Mouse (Mus musculus) G1E (cell line): Measurements from ENCODE around the gene Uspl1. TPM values are rescaled to one million over a fixed set of nuclear protein-coding genes. Genes with fewer than 3 reads are reported as not detected.
"Not testable (repeated sequence)": the region's sequence is repeated elsewhere in the genome, so short reads cannot be mapped to it uniquely, and the experiment has no call there.

ENCODE experiments used
- ATAC-seq: 2 replicates; pipeline ENCODE4 v1.8.0; 2016; ENCODE audit warnings: mild to moderate bottlenecking; ENCODE audit not compliant: insufficient number of reproducible peaks, poor library complexity, low FRiP score, severe bottlenecking; ENCODE audit errors: extremely low read depth
- DNase-seq: peaks from one replicate; pipeline ENCODE4 v3.0.0; 2012; ENCODE audit warnings: low spot score
- H3K27me3 ChIP-seq: 2 replicates; pipeline ENCODE4 v1.6.1; 2012; ENCODE audit warnings: mild to moderate bottlenecking, low read length, inconsistent platforms; ENCODE audit not compliant: insufficient read depth
- H3K36me3 ChIP-seq: replicated peaks from 2 replicates; pipeline ENCODE3; 2012; ENCODE audit warnings: mild to moderate bottlenecking, inconsistent platforms
- H3K4me1 ChIP-seq: 2 replicates; pipeline ENCODE4 v1.6.1; 2012; ENCODE audit warnings: low read depth, low read length, inconsistent platforms, mixed read lengths; ENCODE audit not compliant: insufficient read depth
- H3K4me3 ChIP-seq: 2 replicates; pipeline ENCODE4 v1.5.1; 2012; ENCODE audit warnings: low read depth, mild to moderate bottlenecking, inconsistent platforms, low read length, moderate library complexity, mixed read lengths
- H3K9me3 ChIP-seq: replicated peaks from 2 replicates; pipeline ENCODE4 v1.6.1; 2012; ENCODE audit warnings: inconsistent platforms
- CTCF ChIP-seq: IDR thresholded peaks from 2 replicates; pipeline ENCODE4 v1.5.1; 2012; ENCODE audit warnings: low read depth, low read length, inconsistent platforms, mixed read lengths
- GATA1 ChIP-seq: IDR thresholded peaks from 2 replicates; pipeline ENCODE4 v1.6.1; 2012; ENCODE audit warnings: borderline replicate concordance, low read length, inconsistent platforms, mixed read lengths
- GATA2 ChIP-seq: IDR thresholded peaks from 2 replicates; pipeline ENCODE4 v1.6.1; 2012; ENCODE audit warnings: low read depth, low read length, inconsistent platforms, borderline replicate concordance
- POLR2AphosphoS5 ChIP-seq: IDR thresholded peaks from 2 replicates; pipeline ENCODE4 v1.6.1; 2012; ENCODE audit warnings: low read depth, low read length, inconsistent platforms; ENCODE audit not compliant: insufficient replicate concordance
- TAL1 ChIP-seq: conservative IDR thresholded peaks from 2 replicates; pipeline ENCODE4 v1.6.1; 2012; ENCODE audit warnings: low read depth, low read length, inconsistent platforms, mixed read lengths
- polyA plus RNA-seq: library from polyadenylated mRNA; stranded (reverse); fragments of >175 nt; gene quantifications from 2 replicates; pipeline ENCODE4 v1.2.3, GENCODE M21; 2012
- total RNA-seq, 2 experiments: library from RNA; stranded (forward) in 1 of 2; stranded (reverse) in 1 of 2; fragments of 200-1000 nt in 1 of 2; fragments of >200 nt in 1 of 2; fragmentation: Nextera tagmentation in 1 of 2; gene quantifications; 2 replicates each; pipeline ENCODE4 v1.2.3; 2014 to 2017

Uspl1 gene
- total and polyA plus RNA-seq, 3 experiments: 4.9 to 115 (median 69.2) TPM

GRCm38 (mm10) chr5:149140336-149140735, 43.8 kb upstream of the Uspl1 start:
- Histone ChIP-seq H3K36me3 (no peaks in the 10 kb centered on the region), H3K27me3 (peaks cover 3% of the 10 kb centered on the region; the same call in 1 of the 2 replicates), H3K4me1 (peaks cover 9% of the 10 kb centered on the region), H3K9me3 (no peaks in the 10 kb centered on the region), H3K4me3 (no peak overlapping the region)
- TF ChIP-seq GATA2 (no peak), GATA1 (no peak), TAL1 (no peak)
- no peak for ATAC-seq
- no peak for DNase-seq

GRCm38 (mm10) chr5:149141155-149141554, 43.0 kb upstream of the Uspl1 start:
- not testable (repeated sequence) for ATAC-seq, H3K4me1 ChIP-seq, DNase-seq

GRCm38 (mm10) chr5:149143766-149144375, 40.3 kb upstream of the Uspl1 start:
- no peak for DNase-seq
- H3K36me3 ChIP-seq: no peaks in the 10 kb centered on the region
- no peak overlapping the region for H3K4me3 ChIP-seq
- ATAC-seq: no peak
- no peaks in the 10 kb centered on the region for H3K9me3 ChIP-seq
- peaks cover 4% of the 10 kb centered on the region; the same call in 1 of the 2 replicates for H3K4me1 ChIP-seq
- H3K27me3 ChIP-seq: no peaks in the 10 kb centered on the region
- TF ChIP-seq CTCF (no peak), POLR2AphosphoS5 (no peak)

More at GRCm38 (mm10) chr5:149141155-149141554, 43.0 kb upstream of the Uspl1 start:
- H3K36me3 ChIP-seq, H3K9me3 ChIP-seq, H3K27me3 ChIP-seq, H3K4me3 ChIP-seq: not testable (repeated sequence)

DNA sequence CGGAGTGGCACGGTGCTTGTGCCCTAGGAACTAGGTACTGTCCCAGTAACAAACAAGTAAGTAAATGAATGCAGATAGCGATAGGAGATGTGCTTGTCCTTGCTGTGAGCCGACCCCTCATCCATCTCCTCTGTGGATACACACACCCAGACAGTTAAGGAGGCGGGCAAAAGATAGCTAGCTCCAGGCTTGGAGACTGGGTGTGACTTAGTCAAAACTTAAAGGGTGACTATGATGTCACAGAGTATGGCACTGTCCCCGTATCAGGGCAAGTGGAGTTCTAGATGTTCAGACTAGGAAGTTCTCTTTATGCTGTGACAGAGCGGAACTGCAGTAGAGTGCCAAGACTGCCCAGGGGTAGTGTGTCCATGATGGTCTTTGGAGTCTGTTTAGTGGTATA, 37.5 kb upstream of the Uspl1 start:
- Histone ChIP-seq H3K4me1 (no peaks in the 10 kb centered on the region), H3K36me3 (no peaks in the 10 kb centered on the region), H3K9me3 (no peaks in the 10 kb centered on the region), H3K4me3 (no peak overlapping the region), H3K27me3 (peaks cover 3% of the 10 kb centered on the region; the same call in 1 of the 2 replicates)
- ATAC-seq (no peak), DNase-seq (no peak)
- TF ChIP-seq POLR2AphosphoS5 (no peak), GATA1 (no peak), CTCF (no peak), GATA2 (no peak), TAL1 (no peak)

DNA sequence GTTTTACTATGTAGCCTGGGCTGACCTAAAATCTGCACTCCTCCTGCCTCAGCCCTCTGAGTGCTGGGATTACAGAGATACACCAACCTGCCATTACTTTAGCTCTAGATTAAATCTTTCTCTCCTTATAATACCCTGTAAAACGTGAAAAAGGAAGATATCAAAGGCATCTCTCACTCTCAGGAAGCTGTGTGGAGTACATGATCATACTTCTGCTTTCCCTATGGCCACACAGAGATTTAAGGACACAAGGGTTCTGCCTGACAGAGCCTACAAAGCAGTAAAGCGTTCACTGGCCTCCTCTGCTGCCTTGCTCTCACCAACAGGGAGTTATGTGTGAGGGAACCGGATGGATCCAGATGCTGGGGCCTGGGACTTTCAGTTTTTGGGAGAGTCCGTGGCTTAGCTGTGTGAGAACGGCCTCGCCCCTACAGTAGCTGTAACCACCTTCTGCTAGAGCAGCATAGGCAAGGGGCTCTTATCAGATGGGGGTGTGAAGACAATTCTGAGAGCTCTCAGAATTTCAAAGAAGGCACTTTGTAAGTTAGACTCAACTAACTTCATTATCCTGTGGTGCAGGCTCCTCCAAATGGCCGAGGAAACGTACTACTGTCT, 36.7 kb upstream of the Uspl1 start:
- TF ChIP-seq CTCF (no peak), GATA1 (no peak), GATA2 (no peak), TAL1 (no peak), POLR2AphosphoS5 (no peak)
- Histone ChIP-seq H3K4me3 (no peak overlapping the region), H3K4me1 (no peaks in the 10 kb centered on the region), H3K9me3 (no peaks in the 10 kb centered on the region), H3K27me3 (peaks cover 5% of the 10 kb centered on the region; the same call in 1 of the 2 replicates), H3K36me3 (no peaks in the 10 kb centered on the region)
- DNase-seq: no peak
- ATAC-seq: no peak

- Histone ChIP-seq H3K36me3 (no peaks in the 10 kb centered on the region), H3K4me3 (no peak overlapping the region), H3K9me3 (no peaks in the 10 kb centered on the region), H3K4me1 (no peaks in the 10 kb centered on the region), H3K27me3 (peaks cover 6% of the 10 kb centered on the region; the same call in 1 of the 2 replicates)
- DNase-seq (no peak), ATAC-seq (no peak)
- no peak for TF ChIP-seq GATA2
- TF ChIP-seq CTCF: no peak
- TF ChIP-seq POLR2AphosphoS5: no peak
- no peak for TF ChIP-seq TAL1
- TF ChIP-seq GATA1: no peak
Measured at GRCm38 (mm10) chr5:149150882-149151281, 33.3 kb upstream of the Uspl1 start.
